Mouse (Mus musculus) hindbrain, postnatal 0 days (tissue): Measurements from ENCODE around the gene Zfpm1. TPM values are rescaled to one million over a fixed set of nuclear protein-coding genes. Genes with fewer than 3 reads are reported as not detected.

Experiments used
- ATAC-seq: fragments of 200-750 bp; cut with Nextera tagmentation; 2 replicates; pipeline ENCODE4 v1.8.0; 2017; ENCODE audit warnings: mild to moderate bottlenecking, moderate TSS enrichment, moderate library complexity
- DNase-seq: peaks from one replicate; pipeline ENCODE4 v3.0.0-alpha.2; 2015; ENCODE audit warnings: low spot score
- H3K27ac ChIP-seq: fragments of 300-500 bp; sonication (generic); 2 replicates; pipeline ENCODE4 v1.5.1; 2014; ENCODE audit warnings: mild to moderate bottlenecking
- H3K27me3 ChIP-seq: fragments of 300-500 bp; sonication (generic); 2 replicates; pipeline ENCODE4 v1.6.1; 2014; ENCODE audit warnings: low read length, mixed read lengths; ENCODE audit not compliant: insufficient read depth
- H3K36me3 ChIP-seq: fragments of 300-500 bp; sonication (generic); 2 replicates; pipeline ENCODE4 v1.6.1; 2014; ENCODE audit warnings: low read length, mixed read lengths; ENCODE audit not compliant: insufficient read depth
- H3K4me1 ChIP-seq: fragments of 300-500 bp; sonication (generic); 2 replicates; pipeline ENCODE4 v1.6.1; 2014; ENCODE audit warnings: antibody characterized with exemption, low read length, mixed read lengths; ENCODE audit not compliant: insufficient read depth
- H3K4me2 ChIP-seq: fragments of 300-500 bp; sonication (generic); 2 replicates; pipeline ENCODE4 v1.6.1; 2014; ENCODE audit warnings: low read depth, mild to moderate bottlenecking, low read length, moderate library complexity, mixed read lengths
- H3K4me3 ChIP-seq: fragments of 300-500 bp; sonication (generic); 2 replicates; pipeline ENCODE4 v1.5.1; 2014; ENCODE audit warnings: low read length
- H3K9ac ChIP-seq: fragments of 300-500 bp; sonication (generic); replicated peaks from 2 replicates; pipeline ENCODE4 v1.6.1; 2014; ENCODE audit warnings: mild to moderate bottlenecking, low read length, moderate library complexity, mixed read lengths
- H3K9me3 ChIP-seq: fragments of 300-500 bp; sonication (generic); 2 replicates; pipeline ENCODE4 v1.6.1; 2016; ENCODE audit warnings: low read length, mixed read lengths
- CTCF ChIP-seq: IDR thresholded peaks from 2 replicates; pipeline ENCODE4 v1.5.1; 2016; ENCODE audit warnings: antibody characterized with exemption, control low read depth, low read depth
- WGBS: fragments of 180-500 bp; shearing (Covaris S2); extraction: QIAGEN DNeasy Blood & Tissue Kit; methylation state at CpG from one replicate; pipeline ENCODE4 v1.1.7; 2014; 5-methylcytosine and 5-hydroxymethylcytosine counted together
- polyA plus RNA-seq: library from polyadenylated mRNA; unstranded; fragments of >200 nt; fragmentation: Nextera tagmentation; extraction: Ambion mirVana; gene quantifications from 2 replicates; pipeline ENCODE4 v1.2.1, GENCODE M21; 2015
- total RNA-seq: library from RNA; depleted of rRNA; stranded (reverse); fragments of >200 nt; gene quantifications from 2 replicates; pipeline ENCODE4 v1.2.3, GENCODE M21; 2014

The Zfpm1 gene
- total and polyA plus RNA-seq, 2 experiments from 2014 or later, result 1.5 to 28.0 TPM

DNA sequence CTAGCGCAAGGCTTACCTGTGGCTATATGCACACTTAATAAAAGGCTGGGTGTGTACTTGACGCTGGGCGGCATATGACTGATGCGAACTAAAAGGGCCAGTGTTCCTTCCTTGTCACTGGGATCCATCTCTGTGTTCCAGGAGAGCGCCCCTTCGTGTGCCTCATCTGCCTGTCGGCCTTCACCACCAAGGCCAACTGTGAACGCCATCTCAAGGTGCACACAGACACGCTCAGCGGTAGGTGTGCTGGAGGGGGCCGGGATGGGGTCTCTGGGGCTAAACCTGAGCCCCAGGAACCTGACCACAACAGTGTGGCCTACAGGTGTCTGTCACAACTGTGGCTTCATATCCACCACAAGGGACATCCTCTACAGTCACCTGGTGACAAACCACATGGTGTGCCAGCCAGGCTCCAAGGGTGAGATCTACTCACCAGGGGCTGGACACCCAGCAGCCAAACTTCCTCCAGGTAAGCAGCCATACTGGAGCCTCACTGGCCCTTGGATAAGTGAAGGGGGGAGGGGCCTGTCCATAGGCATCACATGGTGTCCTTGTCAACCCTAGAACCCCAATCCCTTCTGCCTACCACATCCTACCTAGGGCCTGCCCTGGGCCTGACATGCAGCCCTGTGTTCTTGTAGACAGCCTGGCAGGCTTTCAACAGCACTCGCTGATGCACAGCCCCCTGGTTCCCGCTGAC lies 53.0 kb downstream of the Zfpm1 start:
- no peak for TF ChIP-seq CTCF
- H3K27ac ChIP-seq, result no peak overlapping the region
- H3K36me3 ChIP-seq, result 0 out of 2 replicates have a peak, but pooled peaks cover 4% of the 10 kb centered on the region
- DNase-seq, result no peak
- H3K27me3 ChIP-seq, result 0 out of 2 replicates have a peak, but pooled peaks cover 10% of the 10 kb centered on the region
- no peak overlapping the region for H3K9ac ChIP-seq
- peaks cover 8% of the 10 kb centered on the region; the same call in 1 of the 2 replicates for H3K4me1 ChIP-seq
- ATAC-seq, result no peak
- 84% methylated on average over 13 of the region's 13 CpGs for WGBS
- no peaks in the 10 kb centered on the region for H3K9me3 ChIP-seq
- peak overlapping the region; percentile 41; the same call in 1 of the 2 replicates for H3K4me3 ChIP-seq
- H3K4me2 ChIP-seq, result no peak overlapping the region; the same call in 1 of the 2 replicates

DNA sequence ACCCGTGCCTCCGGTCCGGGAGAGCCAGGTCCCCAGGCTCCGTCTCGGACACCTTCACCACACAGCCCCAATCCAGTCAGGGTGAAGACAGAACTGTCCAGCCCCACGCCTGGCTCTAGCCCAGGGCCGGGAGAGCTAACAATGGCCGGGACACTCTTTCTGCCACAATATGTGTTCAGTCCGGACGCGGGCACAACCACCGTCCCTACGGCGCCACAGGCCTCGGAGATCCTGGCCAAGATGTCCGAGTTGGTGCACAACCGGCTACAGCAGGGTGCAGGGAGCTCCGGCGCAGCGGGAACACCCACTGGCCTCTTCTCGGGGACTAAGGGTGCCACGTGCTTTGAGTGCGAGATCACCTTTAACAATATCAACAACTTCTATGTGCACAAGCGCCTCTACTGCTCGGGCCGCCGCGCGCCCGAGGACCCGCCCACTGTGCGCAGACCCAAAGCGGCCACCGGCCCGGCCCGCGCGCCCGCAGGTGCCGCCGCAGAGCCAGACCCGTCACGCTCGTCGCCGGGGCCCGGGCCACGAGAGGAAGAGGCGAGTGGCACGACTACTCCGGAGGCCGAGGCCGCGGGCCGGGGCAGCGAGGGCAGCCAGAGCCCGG lies 53.8 kb downstream of the Zfpm1 start:
- peak overlapping the region; percentile 15; the same call in 1 of the 2 replicates for H3K27ac ChIP-seq
- TF ChIP-seq CTCF, result no peak
- H3K9me3 ChIP-seq, result no peaks in the 10 kb centered on the region
- H3K4me3 ChIP-seq, result peak overlapping the region; percentile 41
- 0 out of 2 replicates have a peak, but pooled peaks cover 10% of the 10 kb centered on the region for H3K27me3 ChIP-seq
- H3K4me1 ChIP-seq, result peaks cover 8% of the 10 kb centered on the region; the same call in 1 of the 2 replicates
- H3K4me2 ChIP-seq, result peak overlapping the region; percentile 69
- H3K9ac ChIP-seq, result peak overlapping the region; percentile 53
- WGBS, result 13% methylated on average over 57 of the region's 57 CpGs
- 0 out of 2 replicates have a peak, but pooled peaks cover 4% of the 10 kb centered on the region for H3K36me3 ChIP-seq
- peak; percentile 39 for ATAC-seq
- DNase-seq, result peak; percentile 28

DNA sequence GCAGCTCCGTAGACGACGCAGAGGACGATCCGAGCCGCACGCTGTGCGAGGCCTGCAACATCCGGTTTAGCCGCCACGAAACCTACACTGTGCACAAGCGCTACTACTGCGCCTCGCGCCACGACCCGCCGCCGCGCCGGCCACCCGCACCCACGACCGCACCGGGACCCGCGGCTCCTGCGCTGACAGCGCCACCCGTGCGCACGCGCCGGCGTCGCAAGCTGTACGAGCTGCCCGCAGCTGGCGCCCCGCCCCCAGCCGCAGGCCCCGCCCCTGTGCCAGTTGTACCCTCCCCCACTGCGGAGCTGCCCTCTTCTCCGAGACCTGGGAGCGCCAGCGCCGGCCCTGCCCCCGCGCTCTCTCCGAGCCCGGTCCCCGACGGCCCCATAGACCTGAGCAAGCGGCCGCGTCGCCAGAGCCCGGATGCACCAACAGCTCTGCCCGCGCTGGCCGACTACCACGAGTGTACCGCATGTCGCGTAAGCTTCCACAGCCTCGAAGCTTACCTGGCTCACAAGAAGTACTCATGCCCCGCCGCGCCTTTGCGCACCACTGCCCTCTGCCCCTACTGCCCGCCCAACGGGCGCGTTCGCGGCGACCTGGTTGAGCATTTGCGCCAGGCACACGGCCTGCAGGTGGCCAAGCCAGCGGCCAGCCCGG lies 54.4 kb downstream of the Zfpm1 start:
- Histone ChIP-seq H3K4me1 (peaks cover 8% of the 10 kb centered on the region; the same call in 1 of the 2 replicates), H3K36me3 (0 out of 2 replicates have a peak, but pooled peaks cover 4% of the 10 kb centered on the region), H3K9ac (peak overlapping the region; percentile 53), H3K4me3 (peak overlapping the region; percentile 41), H3K27me3 (0 out of 2 replicates have a peak, but pooled peaks cover 10% of the 10 kb centered on the region), H3K4me2 (peak overlapping the region; percentile 69), H3K9me3 (no peaks in the 10 kb centered on the region), H3K27ac (peak overlapping the region; percentile 15; the same call in 1 of the 2 replicates)
- DNase-seq (peak; percentile 80), ATAC-seq (peak; percentile 59)
- 10% methylated on average over 66 of the region's 81 CpGs for WGBS
- TF ChIP-seq CTCF, result no peak

DNA sequence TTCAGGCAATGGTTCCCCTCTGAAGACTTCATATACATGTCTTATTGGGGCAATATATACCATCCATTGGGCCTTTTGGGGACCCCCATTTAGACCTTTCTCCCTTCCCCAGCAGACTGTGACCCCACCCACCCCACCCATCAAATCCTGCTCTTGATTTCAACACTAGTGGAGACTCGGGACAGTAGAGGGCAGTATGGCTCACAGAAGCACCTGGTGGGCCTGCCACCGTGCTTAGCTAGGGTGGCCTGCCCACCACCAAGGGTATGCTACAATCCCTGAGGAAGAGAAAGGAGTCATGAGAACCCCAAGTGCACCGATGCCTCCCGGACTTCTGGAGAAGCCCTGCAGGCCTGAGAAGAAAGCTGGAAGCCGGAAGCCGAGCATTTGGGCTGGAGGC lies 56.9 kb downstream of the Zfpm1 start:
- TF ChIP-seq CTCF, result peak; percentile 20; the same call in 1 of the 2 replicates
- no peak for ATAC-seq
- no peak overlapping the region for H3K27ac ChIP-seq

DNA sequence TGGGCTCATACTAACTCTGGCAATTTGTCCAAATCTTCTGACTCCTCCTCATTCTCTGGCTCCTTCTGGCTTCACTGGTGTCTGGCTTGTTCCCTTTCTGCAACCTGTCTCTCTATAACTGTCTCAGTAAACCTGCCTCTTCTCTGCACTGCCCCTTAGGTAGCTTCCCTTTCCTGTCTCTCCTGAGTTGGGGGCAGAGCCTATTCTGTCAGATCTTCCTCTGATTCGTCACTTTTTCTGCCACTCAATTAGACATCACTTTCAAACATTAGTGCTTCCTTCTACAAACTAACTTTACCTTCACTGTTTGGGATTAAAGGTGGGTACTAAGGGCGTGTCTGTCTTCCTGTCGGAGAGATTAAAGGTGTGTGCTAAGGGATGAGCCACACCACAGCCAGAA lies 58.8 kb downstream of the Zfpm1 start:
- Histone ChIP-seq H3K4me2 (no peak overlapping the region), H3K4me3 (no peak overlapping the region), H3K36me3 (no peaks in the 10 kb centered on the region), H3K4me1 (peaks cover 17% of the 10 kb centered on the region), H3K9ac (no peak overlapping the region), H3K27me3 (peaks cover 9% of the 10 kb centered on the region; the same call in 1 of the 2 replicates), H3K27ac (no peak overlapping the region), H3K9me3 (no peaks in the 10 kb centered on the region)
- no peak for ATAC-seq
- DNase-seq, result no peak
- WGBS, result 84% methylated on average over 3 of the region's 3 CpGs
- TF ChIP-seq CTCF, result no peak

More for the DNA sequence above, 56.9 kb downstream of the Zfpm1 start:
- Histone ChIP-seq H3K4me2 (no peak overlapping the region), H3K4me3 (no peak overlapping the region), H3K9me3 (no peaks in the 10 kb centered on the region), H3K9ac (no peak overlapping the region), H3K27me3 (peaks cover 14% of the 10 kb centered on the region; the same call in 1 of the 2 replicates), H3K4me1 (peaks cover 21% of the 10 kb centered on the region), H3K36me3 (0 out of 2 replicates have a peak, but pooled peaks cover 4% of the 10 kb centered on the region)
- DNase-seq, result no peak
- 58% methylated on average over 6 of the region's 6 CpGs for WGBS

DNA sequence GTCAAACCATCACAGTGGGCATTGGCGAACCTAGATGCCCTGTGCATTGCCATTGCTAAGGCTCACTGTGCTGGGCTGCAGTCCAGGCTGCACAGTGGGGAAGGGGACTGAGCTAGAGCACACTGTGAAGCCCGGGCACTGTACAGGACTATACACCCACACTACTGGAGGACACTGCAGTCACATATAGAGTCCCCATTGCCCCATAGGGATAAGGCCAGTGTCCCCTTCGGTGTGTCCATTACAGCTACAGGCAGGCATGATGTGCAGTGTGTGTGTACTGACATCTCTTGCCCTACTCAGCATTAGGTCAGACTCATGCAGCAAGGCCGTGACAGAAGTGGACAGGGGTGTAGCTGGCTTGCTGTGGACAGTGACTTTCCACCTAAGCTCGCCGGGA lies 59.8 kb downstream of the Zfpm1 start:
- Histone ChIP-seq H3K9me3 (no peaks in the 10 kb centered on the region), H3K4me1 (peaks cover 14% of the 10 kb centered on the region), H3K4me3 (no peak overlapping the region), H3K27me3 (peaks cover 9% of the 10 kb centered on the region; the same call in 1 of the 2 replicates), H3K4me2 (no peak overlapping the region), H3K27ac (no peak overlapping the region), H3K9ac (no peak overlapping the region), H3K36me3 (no peaks in the 10 kb centered on the region)
- TF ChIP-seq CTCF, result no peak
- ATAC-seq (no peak), DNase-seq (no peak)
- 75% methylated on average over 6 of the region's 6 CpGs for WGBS
